Mouse (Mus musculus) hindbrain, embryonic 16.5 days (tissue): Measurements from ENCODE around the gene Slc9a9. TPM values are rescaled to one million over a fixed set of nuclear protein-coding genes. Genes with fewer than 3 reads are reported as not detected.

Source experiments
- ATAC-seq: fragments of 200-750 bp; cut with Nextera tagmentation; 2 replicates; pipeline ENCODE4 v1.8.0; 2017; ENCODE audit warnings: moderate TSS enrichment, moderate library complexity
- H3K27ac ChIP-seq: fragments of 300-500 bp; sonication (generic); 2 replicates; pipeline ENCODE4 v1.5.1; 2014; ENCODE audit warnings: low read depth, mild to moderate bottlenecking, control low read depth, low read length, moderate library complexity
- H3K27me3 ChIP-seq: fragments of 300-500 bp; sonication (generic); replicated peaks from 2 replicates; pipeline ENCODE4 v1.6.1; 2014; ENCODE audit warnings: low read length; ENCODE audit not compliant: control insufficient read depth, insufficient read depth
- H3K36me3 ChIP-seq: fragments of 300-500 bp; sonication (generic); 2 replicates; pipeline ENCODE4 v1.6.1; 2014; ENCODE audit warnings: mild to moderate bottlenecking, low read length, moderate library complexity, mixed read lengths; ENCODE audit not compliant: control insufficient read depth, insufficient read depth
- H3K4me1 ChIP-seq: fragments of 300-500 bp; sonication (generic); 2 replicates; pipeline ENCODE4 v1.6.1; 2014; ENCODE audit warnings: low read depth, low read length; ENCODE audit not compliant: control insufficient read depth, insufficient read depth
- H3K4me2 ChIP-seq: fragments of 300-500 bp; sonication (generic); 2 replicates; pipeline ENCODE4 v1.6.1; 2014; ENCODE audit warnings: mild to moderate bottlenecking, low read length, control low read depth, moderate library complexity
- H3K4me3 ChIP-seq: fragments of 300-500 bp; sonication (generic); 2 replicates; pipeline ENCODE4 v1.5.1; 2014; ENCODE audit warnings: mild to moderate bottlenecking, low read length, control low read depth, moderate library complexity
- H3K9ac ChIP-seq: fragments of 300-500 bp; sonication (generic); 2 replicates; pipeline ENCODE4 v1.6.1; 2014; ENCODE audit warnings: low read depth, mild to moderate bottlenecking, control low read depth, low read length, moderate library complexity
- H3K9me3 ChIP-seq: fragments of 300-500 bp; sonication (generic); 2 replicates; pipeline ENCODE4 v1.6.1; 2014; ENCODE audit warnings: mild to moderate bottlenecking, low read length, moderate library complexity; ENCODE audit not compliant: control insufficient read depth
- WGBS: fragments of 180-500 bp; shearing (Covaris S2); extraction: QIAGEN DNeasy Blood & Tissue Kit; methylation state at CpG from one replicate; pipeline ENCODE4 v1.1.7; 2014; 5-methylcytosine and 5-hydroxymethylcytosine counted together
- polyA plus RNA-seq: library from polyadenylated mRNA; unstranded; fragments of >200 nt; fragmentation: Nextera tagmentation; extraction: Ambion mirVana; gene quantifications from 2 replicates; pipeline ENCODE4 v1.2.1, GENCODE M21; 2015

Slc9a9 gene
- polyA plus RNA-seq, 1 experiment from 2014 or later: 6.9 TPM

DNA sequence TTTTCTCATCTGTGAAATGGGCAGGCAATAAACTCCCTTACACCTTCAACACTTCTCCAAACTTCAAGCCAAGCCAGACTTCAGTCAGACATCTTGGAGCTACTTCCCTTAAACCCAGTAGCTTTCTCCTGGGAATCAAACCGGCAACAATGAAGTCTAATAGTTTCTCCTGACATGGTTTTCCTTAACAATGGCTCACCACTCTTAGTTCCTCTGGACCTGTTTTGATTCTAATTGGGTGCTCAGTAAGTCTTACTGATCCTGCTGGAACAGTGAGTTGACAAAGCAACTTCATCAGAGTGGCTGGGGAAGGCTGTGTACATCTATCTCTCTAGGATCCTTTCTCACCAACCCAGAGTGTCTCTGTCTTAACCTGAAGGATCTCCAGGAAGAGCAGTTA is 5.0 kb downstream of the Slc9a9 start:
- no peaks in the 10 kb centered on the region for H3K9me3 ChIP-seq
- ATAC-seq: no peak
- 86% methylated on average over 1 of the region's 1 CpGs for WGBS

DNA sequence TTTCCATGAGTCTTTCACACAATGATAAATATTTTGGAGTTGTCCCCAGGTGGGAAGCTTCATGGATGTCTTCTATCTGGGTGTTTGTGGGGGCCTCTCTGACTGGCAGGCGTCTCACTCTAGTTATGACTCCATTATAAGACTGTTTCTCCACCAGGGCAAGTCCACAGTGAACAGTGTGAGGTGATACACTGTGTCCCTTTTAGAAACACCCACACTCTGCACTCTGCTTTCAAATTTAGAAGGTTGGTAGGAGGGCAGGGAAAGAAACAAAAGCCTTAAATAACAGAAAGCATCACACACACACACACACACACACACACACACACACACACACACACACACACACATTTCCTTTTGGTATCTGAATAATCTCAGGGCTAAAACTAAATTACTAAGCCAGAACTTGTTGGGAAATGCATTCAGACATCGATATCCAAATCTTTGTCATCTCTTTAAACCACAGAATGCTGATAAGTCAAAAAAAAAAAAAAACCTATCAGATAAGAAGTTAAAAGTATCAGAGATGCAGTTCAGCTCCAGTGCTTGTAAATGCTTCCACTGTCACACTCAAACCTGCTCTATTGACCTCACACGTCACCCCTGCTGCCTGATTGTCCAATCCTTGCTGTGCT is 8.4 kb downstream of the Slc9a9 start:
- H3K9ac ChIP-seq: no peak overlapping the region
- WGBS: 75% methylated on average over 3 of the region's 3 CpGs
- H3K36me3 ChIP-seq: no peaks in the 10 kb centered on the region
- no peaks in the 10 kb centered on the region for H3K27me3 ChIP-seq
- H3K27ac ChIP-seq: no peak overlapping the region
- H3K4me1 ChIP-seq: no peaks in the 10 kb centered on the region
- no peak overlapping the region for H3K4me2 ChIP-seq
- no peak for ATAC-seq
- no peak overlapping the region for H3K4me3 ChIP-seq
- no peaks in the 10 kb centered on the region for H3K9me3 ChIP-seq

More for the DNA sequence above, 5.0 kb downstream of the Slc9a9 start:
- H3K27me3 ChIP-seq: no peaks in the 10 kb centered on the region
- no peak overlapping the region for H3K4me3 ChIP-seq
- no peak overlapping the region for H3K4me2 ChIP-seq
- no peak overlapping the region for H3K9ac ChIP-seq
- no peaks in the 10 kb centered on the region for H3K4me1 ChIP-seq
- H3K36me3 ChIP-seq: no peaks in the 10 kb centered on the region
- H3K27ac ChIP-seq: no peak overlapping the region

- no peak for ATAC-seq
- H3K9ac ChIP-seq: no peak overlapping the region
- H3K36me3 ChIP-seq: no peaks in the 10 kb centered on the region
- H3K27me3 ChIP-seq: no peaks in the 10 kb centered on the region
- 85% methylated on average over 18 of the region's 18 CpGs for WGBS
- H3K9me3 ChIP-seq: no peaks in the 10 kb centered on the region
- no peaks in the 10 kb centered on the region for H3K4me1 ChIP-seq
- no peak overlapping the region for H3K27ac ChIP-seq
- no peak overlapping the region for H3K4me2 ChIP-seq
- no peak overlapping the region for H3K4me3 ChIP-seq
These were observed 10.9 kb downstream of the Slc9a9 start for GRCm38 (mm10) chr9:94680468-94681094.

- no peaks in the 10 kb centered on the region for H3K4me1 ChIP-seq
- WGBS: 91% methylated on average over 8 of the region's 8 CpGs
- no peak overlapping the region for H3K9ac ChIP-seq
- H3K36me3 ChIP-seq: no peaks in the 10 kb centered on the region
- no peak overlapping the region for H3K27ac ChIP-seq
- ATAC-seq: no peak
- no peaks in the 10 kb centered on the region for H3K27me3 ChIP-seq
- H3K4me2 ChIP-seq: no peak overlapping the region
- H3K9me3 ChIP-seq: no peaks in the 10 kb centered on the region
- no peak overlapping the region for H3K4me3 ChIP-seq
These were observed 11.4 kb downstream of the Slc9a9 start for GRCm38 (mm10) chr9:94681095-94681487.

- H3K27ac ChIP-seq: no peak overlapping the region
- 86% methylated on average over 2 of the region's 2 CpGs for WGBS
- no peak for ATAC-seq
These were observed 12.6 kb downstream of the Slc9a9 start for GRCm38 (mm10) chr9:94682260-94682659.

DNA sequence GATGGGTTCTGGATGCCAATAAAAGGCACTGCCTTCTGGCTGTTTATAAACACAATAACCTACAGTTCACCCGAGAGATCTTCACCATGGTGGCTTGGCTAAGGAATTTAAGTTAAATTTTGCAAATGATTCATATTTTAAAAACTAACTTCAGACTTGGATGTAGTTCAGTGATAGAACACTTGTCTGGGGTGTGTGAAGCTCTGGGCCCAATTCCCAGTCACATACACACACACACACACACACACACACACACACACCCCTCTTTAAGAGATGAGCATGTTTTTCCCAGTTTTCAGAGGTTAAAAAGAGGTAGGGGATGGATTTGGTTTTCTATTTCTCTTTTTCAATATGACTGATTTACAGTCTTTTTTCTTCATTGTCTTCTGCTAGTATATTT is 15.9 kb downstream of the Slc9a9 start:
- Histone ChIP-seq H3K36me3 (no peaks in the 10 kb centered on the region), H3K4me2 (no peak overlapping the region), H3K27ac (no peak overlapping the region), H3K4me3 (no peak overlapping the region), H3K4me1 (no peaks in the 10 kb centered on the region), H3K27me3 (no peaks in the 10 kb centered on the region), H3K9me3 (no peaks in the 10 kb centered on the region), H3K9ac (no peak overlapping the region)
- 74% methylated on average over 1 of the region's 1 CpGs for WGBS
- ATAC-seq: no peak

More at GRCm38 (mm10) chr9:94682260-94682659, 12.6 kb downstream of the Slc9a9 start:
- Histone ChIP-seq H3K4me1 (no peaks in the 10 kb centered on the region), H3K27me3 (no peaks in the 10 kb centered on the region), H3K36me3 (no peaks in the 10 kb centered on the region), H3K4me3 (no peak overlapping the region), H3K4me2 (no peak overlapping the region), H3K9me3 (no peaks in the 10 kb centered on the region), H3K9ac (no peak overlapping the region)

DNA sequence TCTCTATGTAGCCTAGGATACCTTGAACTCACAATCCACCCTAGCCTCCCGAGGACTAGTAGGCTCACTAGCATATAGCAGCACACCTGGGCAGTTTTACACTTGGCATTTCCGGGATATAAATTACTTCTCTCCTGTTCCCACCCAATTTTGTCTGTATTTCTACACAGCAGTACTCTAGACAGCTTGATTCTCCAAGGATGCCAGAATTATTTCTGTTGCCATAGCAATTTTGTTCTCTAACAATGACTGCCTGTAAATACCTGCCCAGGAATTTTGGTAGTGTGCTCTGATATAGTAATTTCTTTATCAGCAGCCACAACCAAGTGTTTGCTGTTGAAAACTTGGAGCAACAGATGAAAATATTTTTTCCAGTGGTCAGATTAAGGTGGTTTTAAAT is 16.7 kb downstream of the Slc9a9 start:
- Histone ChIP-seq H3K9me3 (no peaks in the 10 kb centered on the region), H3K36me3 (no peaks in the 10 kb centered on the region), H3K27me3 (no peaks in the 10 kb centered on the region), H3K4me3 (no peak overlapping the region), H3K4me2 (no peak overlapping the region), H3K4me1 (no peaks in the 10 kb centered on the region), H3K9ac (no peak overlapping the region), H3K27ac (no peak overlapping the region)
- ATAC-seq: 0 out of 2 replicates have a peak, but pooled peaks have one; percentile 27
- 80% methylated on average over 2 of the region's 2 CpGs for WGBS

- H3K9ac ChIP-seq: no peak overlapping the region
- 100% methylated on average over 1 of the region's 1 CpGs for WGBS
- no peak for ATAC-seq
These were observed 17.6 kb downstream of the Slc9a9 start for GRCm38 (mm10) chr9:94687203-94687859.

DNA sequence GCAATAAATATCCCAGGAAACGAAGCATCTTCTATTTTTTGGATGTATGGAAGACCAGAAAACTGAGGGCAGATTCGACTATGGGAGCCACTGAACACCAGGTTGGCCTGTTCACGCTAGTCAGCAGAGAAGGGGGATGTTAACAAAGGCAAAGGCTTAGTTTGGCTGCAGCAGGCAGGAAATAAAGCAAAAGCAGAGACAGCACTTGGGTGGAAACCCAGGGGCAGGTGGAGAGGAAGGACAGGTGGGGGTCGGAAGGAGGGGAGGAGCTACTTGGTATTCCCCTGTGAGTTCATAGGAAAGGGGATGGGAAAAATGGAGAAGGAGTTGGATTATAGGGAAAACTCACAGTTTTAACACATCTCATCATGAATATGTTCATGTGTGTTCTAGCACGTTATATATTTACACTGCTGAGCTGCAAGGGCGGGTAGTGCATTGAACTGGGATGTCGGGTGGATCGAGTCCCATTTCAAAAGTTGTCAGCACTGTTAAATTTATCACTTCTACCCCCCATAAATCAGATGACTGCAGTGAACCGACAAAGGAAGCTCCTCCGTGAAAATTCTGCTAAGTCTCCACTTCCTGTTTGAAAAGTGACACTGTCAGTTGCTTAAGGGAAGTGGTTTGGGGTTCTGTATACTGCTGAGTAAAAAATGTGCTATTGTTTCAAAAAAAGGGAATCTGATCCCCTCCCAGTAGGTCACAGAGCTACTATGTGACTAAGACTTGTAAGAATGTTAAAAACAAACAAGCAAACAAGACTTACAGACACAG is 21.8 kb downstream of the Slc9a9 start:
- no peaks in the 10 kb centered on the region for H3K9me3 ChIP-seq
- no peaks in the 10 kb centered on the region for H3K4me1 ChIP-seq
- no peaks in the 10 kb centered on the region for H3K27me3 ChIP-seq
- no peak overlapping the region for H3K4me2 ChIP-seq
- no peak overlapping the region for H3K9ac ChIP-seq
- H3K27ac ChIP-seq: no peak overlapping the region
- 74% methylated on average over 10 of the region's 10 CpGs for WGBS
- ATAC-seq: no peak
- H3K4me3 ChIP-seq: no peak overlapping the region
- H3K36me3 ChIP-seq: no peaks in the 10 kb centered on the region

More at GRCm38 (mm10) chr9:94687203-94687859, 17.6 kb downstream of the Slc9a9 start:
- Histone ChIP-seq H3K27me3 (no peaks in the 10 kb centered on the region), H3K4me2 (no peak overlapping the region), H3K4me1 (no peaks in the 10 kb centered on the region), H3K9me3 (no peaks in the 10 kb centered on the region), H3K36me3 (no peaks in the 10 kb centered on the region), H3K4me3 (no peak overlapping the region), H3K27ac (no peak overlapping the region)
